Mouse (Mus musculus): ENCODE measurements around the gene Cd40.

GRCm38 (mm10) chr2:165020490-165020889 lies 34.9 kb upstream of the Cd40 start:
- TF ChIP-seq CTCF (IDR thresholded peaks at IDR 0.05; ENCODE audit: low read depth) (no peak), EP300 (IDR thresholded peaks at IDR 0.05; ENCODE audit: low read depth) (no peak)
